Mouse (Mus musculus): ENCODE data around the gene Gstt3. TPM values are rescaled to one million over a fixed set of nuclear protein-coding genes. Genes with fewer than 3 reads are reported as not detected.

The Gstt3 gene
- polyA plus RNA-seq, 1 experiment, result not detected

DNA sequence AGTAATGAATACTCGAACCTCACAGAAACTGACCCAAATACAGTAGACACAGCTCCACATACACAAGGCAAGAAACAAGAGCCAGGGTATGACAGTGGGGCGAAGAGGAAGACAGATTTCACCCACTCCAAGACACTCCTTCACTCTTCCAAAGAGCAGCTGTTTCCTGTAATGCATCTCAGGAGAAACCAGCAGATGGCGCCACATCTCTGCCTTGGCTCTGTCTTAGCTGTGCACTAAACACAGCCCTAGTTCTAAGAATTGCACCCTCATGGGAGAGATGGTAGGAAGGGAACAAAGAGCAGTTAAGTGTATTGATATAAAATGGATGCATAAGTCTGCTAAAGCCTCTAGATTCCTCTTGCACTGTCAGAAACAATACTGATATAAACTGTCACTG is 37.2 kb downstream of the Gstt3 start:
- H3K4me1 ChIP-seq (ENCODE audit: control insufficient read depth), result no peaks in the 10 kb centered on the region; the same call in 1 of the 2 replicates
- H3K36me3 ChIP-seq (ENCODE audit: control insufficient read depth), result peaks cover 99% of the 10 kb centered on the region

GRCm38 (mm10) chr10:75743369-75743768 is 37.8 kb downstream of the Gstt3 start:
- Histone ChIP-seq H3K27me3 (ENCODE audit: control insufficient read depth) (no peaks in the 10 kb centered on the region), H3K9me3 (ENCODE audit: control insufficient read depth, low read length) (no peaks in the 10 kb centered on the region), H3K4me1 (ENCODE audit: control insufficient read depth) (no peaks in the 10 kb centered on the region; the same call in 1 of the 2 replicates), H3K36me3 (ENCODE audit: control insufficient read depth) (peaks cover 100% of the 10 kb centered on the region), H3K4me3 (replicated peaks) (no peak overlapping the region)
- TF ChIP-seq GATA1 (IDR thresholded peaks at IDR 0.05; ENCODE audit: low read length), result no peak
- no peak for TF ChIP-seq TAL1 (IDR thresholded peaks at IDR 0.05; ENCODE audit: low read length)

More for the DNA sequence above, 37.2 kb downstream of the Gstt3 start:
- TF ChIP-seq TAL1 (IDR thresholded peaks at IDR 0.05; ENCODE audit: low read length) (no peak), GATA1 (IDR thresholded peaks at IDR 0.05; ENCODE audit: low read length) (no peak)
- Histone ChIP-seq H3K27me3 (ENCODE audit: control insufficient read depth) (no peaks in the 10 kb centered on the region), H3K9me3 (ENCODE audit: control insufficient read depth, low read length) (no peaks in the 10 kb centered on the region), H3K4me3 (replicated peaks) (no peak overlapping the region)

DNA sequence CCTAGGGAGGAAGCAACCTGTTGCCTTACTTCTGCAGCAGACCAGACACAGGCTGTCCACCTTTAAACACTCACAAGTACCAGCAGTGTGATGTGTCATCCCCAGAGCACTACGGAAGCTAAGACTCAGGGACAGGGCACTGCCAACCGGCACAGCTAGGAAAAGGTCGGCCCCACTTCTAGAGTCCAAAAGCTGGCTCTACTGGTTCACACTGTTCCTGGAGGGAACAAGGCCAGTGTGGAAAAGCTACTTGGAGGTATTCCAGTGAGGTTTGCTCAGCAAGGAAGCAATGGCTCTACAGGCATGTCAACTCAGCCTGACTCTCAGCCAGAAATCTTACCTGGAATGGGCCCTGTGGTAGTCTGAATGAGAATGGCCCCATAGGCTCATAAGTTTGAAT is 40.3 kb downstream of the Gstt3 start:
- Histone ChIP-seq H3K27me3 (ENCODE audit: control insufficient read depth) (no peaks in the 10 kb centered on the region), H3K4me1 (ENCODE audit: control insufficient read depth) (peaks cover 3% of the 10 kb centered on the region), H3K9me3 (ENCODE audit: control insufficient read depth, low read length) (no peaks in the 10 kb centered on the region), H3K4me3 (replicated peaks) (no peak overlapping the region), H3K36me3 (ENCODE audit: control insufficient read depth) (peaks cover 100% of the 10 kb centered on the region)
- no peak for TF ChIP-seq TAL1 (IDR thresholded peaks at IDR 0.05; ENCODE audit: low read length)
- no peak for TF ChIP-seq GATA1 (IDR thresholded peaks at IDR 0.05; ENCODE audit: low read length)

GRCm38 (mm10) chr10:75725449-75725848 is 55.8 kb downstream of the Gstt3 start:
- Histone ChIP-seq H3K27me3 (ENCODE audit: control insufficient read depth) (no peaks in the 10 kb centered on the region), H3K4me3 (replicated peaks) (no peak overlapping the region), H3K36me3 (ENCODE audit: control insufficient read depth) (peaks cover 100% of the 10 kb centered on the region), H3K4me1 (ENCODE audit: control insufficient read depth) (no peaks in the 10 kb centered on the region), H3K9me3 (ENCODE audit: control insufficient read depth, low read length) (no peaks in the 10 kb centered on the region)
- TF ChIP-seq TAL1 (IDR thresholded peaks at IDR 0.05; ENCODE audit: low read length) (no peak), GATA1 (IDR thresholded peaks at IDR 0.05; ENCODE audit: low read length) (no peak)

Other genes starting within 250 kb of the Gstt3 start
- not detected in 2 replicates for gene Lrrc75b, start 221.1 kb downstream of the Gstt3 start, polyA plus RNA-seq (2012)
- 0.19 TPM in 1 of 2 replicates, not detected in the other for gene Ggt1, start 219.8 kb downstream of the Gstt3 start, polyA plus RNA-seq (2012)
- gene Ggt5, start 192.1 kb downstream of the Gstt3 start, polyA plus RNA-seq (2012), result 0.02 TPM in 1 of 2 replicates, not detected in the other
- 0.05 and 0.09 TPM in 2 replicates for gene Susd2, start 137.4 kb downstream of the Gstt3 start, polyA plus RNA-seq (2012)
- 10.8 and 12.0 TPM in 2 replicates for gene Cabin1, start 17.1 kb downstream of the Gstt3 start, polyA plus RNA-seq (2012)
- gene Ddt, start 8.0 kb downstream of the Gstt3 start, polyA plus RNA-seq (2012), result 2.7 and 3.0 TPM in 2 replicates
- not detected in 2 replicates for gene Gm20441, start 460 bp downstream of the Gstt3 start, polyA plus RNA-seq (2012)
- 0.14 and 0.22 TPM in 2 replicates for gene Gstt1, start 17.2 kb upstream of the Gstt3 start, polyA plus RNA-seq (2012)
- gene Gstt4, start 41.1 kb upstream of the Gstt3 start, polyA plus RNA-seq (2012), result not detected in 2 replicates
- 0.64 and 0.70 TPM in 2 replicates for gene Gstt2, start 56.0 kb upstream of the Gstt3 start, polyA plus RNA-seq (2012)
- 42.3 and 44.8 TPM in 2 replicates for gene Mif, start 78.8 kb upstream of the Gstt3 start, polyA plus RNA-seq (2012)
- not detected in 2 replicates for gene Derl3, start 112.0 kb upstream of the Gstt3 start, polyA plus RNA-seq (2012)
- 31.8 TPM in 2 replicates for gene Smarcb1, start 140.2 kb upstream of the Gstt3 start, polyA plus RNA-seq (2012)
- 110 and 127 TPM in 2 replicates for gene Chchd10, start 151.7 kb upstream of the Gstt3 start, polyA plus RNA-seq (2012)
- gene Mmp11, start 155.1 kb upstream of the Gstt3 start, polyA plus RNA-seq (2012), result 0.05 TPM in 1 of 2 replicates, not detected in the other
- gene Gm867, start 159.3 kb upstream of the Gstt3 start, polyA plus RNA-seq (2012), result 5.9 and 7.9 TPM in 2 replicates
- not detected in 2 replicates for gene Vpreb3, start 161.6 kb upstream of the Gstt3 start, polyA plus RNA-seq (2012)
- not detected in 2 replicates for gene Gm5134, start 173.1 kb upstream of the Gstt3 start, polyA plus RNA-seq (2012)